26 mouse cellular contexts compared by ENCODE assay signal in genomic region chr6:38950838-38951237, GRCm38 (mm10).
DNase-seq lines count a peak whose midpoint lies in the region; ATAC-seq and TF ChIP-seq lines count a peak whose summit lies in the region.
"Had no signal": no experiment of that assay in that cellular context is flagged by ENCODE, and none has a peak within 500 bp of the region (broad histone marks: within the 10 kb centered on the region; RNA-seq: fewer than 3 reads in every experiment).

No protein-coding gene starts in this region.

- no peak for DNase-seq in kidney, postnatal 0 days (ENCODE audit: low spot score)
- no peak for DNase-seq in kidney, adult 9 months
- DNase-seq in lung, adult 2 months: no peak
- DNase-seq in lung, postnatal 10 days: peak; percentile 31
- no peak for DNase-seq in ovary, postnatal 14 days (ENCODE audit: low spot score)
- DNase-seq: adrenal gland, adult 2 months; adrenal gland, postnatal 36 days; cerebellum, adult 2 months; cerebellum, postnatal 14 days; gastrocnemius, postnatal 14 days; heart, postnatal 36 days; layer of hippocampus, adult 9-11 months; retina, postnatal 1 day; right cerebral cortex, postnatal 14 days; thymus, postnatal 4 days had no signal

- H3K9me3 ChIP-seq in kidney, postnatal 0 days (replicated peaks; ENCODE audit: low read length): no peaks in the 10 kb centered on the region
- H3K9me3 ChIP-seq in lung, embryonic 16.5 days (ENCODE audit: control insufficient read depth, low read length): no peaks in the 10 kb centered on the region
- H3K9me3 ChIP-seq in hindbrain, embryonic 12.5 days (replicated peaks): no peaks in the 10 kb centered on the region
- H3K9me3 ChIP-seq: embryonic facial prominence, embryonic 10.5 days; embryonic facial prominence, embryonic 15.5 days; hindbrain, embryonic 13.5 days; midbrain, embryonic 13.5 days had no signal

- H3K27me3 ChIP-seq in kidney, postnatal 0 days (ENCODE audit: insufficient read depth, low read length): no peaks in the 10 kb centered on the region
- H3K27me3 ChIP-seq in lung, embryonic 16.5 days (ENCODE audit: control insufficient read depth, insufficient read depth, low read depth, low read length): no peaks in the 10 kb centered on the region
- no peaks in the 10 kb centered on the region for H3K27me3 ChIP-seq in hindbrain, embryonic 12.5 days
- H3K27me3 ChIP-seq: embryonic facial prominence, embryonic 15.5 days; hindbrain, embryonic 13.5 days; midbrain, embryonic 13.5 days had no signal

- no peak overlapping the region for H3K4me2 ChIP-seq in kidney, postnatal 0 days (ENCODE audit: low read length)
- H3K4me2 ChIP-seq in lung, embryonic 16.5 days (ENCODE audit: low read depth, low read length): no peak overlapping the region
- no peak overlapping the region for H3K4me2 ChIP-seq in hindbrain, embryonic 12.5 days (replicated peaks)
- H3K4me2 ChIP-seq: embryonic facial prominence, embryonic 15.5 days; heart, embryonic 11.5 days; hindbrain, embryonic 13.5 days; midbrain, embryonic 13.5 days had no signal

- no peak for ATAC-seq in kidney, postnatal 0 days (replicated peaks; ENCODE audit: low FRiP score, low read depth)
- peak; percentile 60 for ATAC-seq in lung, embryonic 16.5 days (ENCODE audit: low read depth)
- no peak for ATAC-seq in hindbrain, embryonic 12.5 days (ENCODE audit: low FRiP score)
- ATAC-seq: activated CD4-positive, CD25-positive, alpha-beta regulatory T cell, adult 4 months; CD4-positive, CD25-positive, alpha-beta regulatory T cell, adult 4 months; forebrain, embryonic 14.5 days; midbrain, embryonic 13.5 days had no signal

- no peaks in the 10 kb centered on the region for H3K4me1 ChIP-seq in kidney, postnatal 0 days (replicated peaks; ENCODE audit: insufficient read depth, low read length)
- peaks cover 19% of the 10 kb centered on the region for H3K4me1 ChIP-seq in lung, embryonic 16.5 days (replicated peaks; ENCODE audit: control insufficient read depth, insufficient read depth, low read length)
- peaks cover 11% of the 10 kb centered on the region for H3K4me1 ChIP-seq in lung, adult 2 months (ENCODE audit: control insufficient read depth, insufficient read depth, low read length)
- peaks cover 31% of the 10 kb centered on the region for H3K4me1 ChIP-seq in bone marrow macrophage, adult 2 months (ENCODE audit: control insufficient read depth, insufficient read depth, low read length)
- H3K4me1 ChIP-seq in hindbrain, embryonic 12.5 days: no peaks in the 10 kb centered on the region
- H3K4me1 ChIP-seq: embryonic facial prominence, embryonic 10.5 days; embryonic facial prominence, embryonic 15.5 days; hindbrain, embryonic 13.5 days; midbrain, embryonic 13.5 days had no signal

- H3K4me3 ChIP-seq in kidney, postnatal 0 days (replicated peaks; ENCODE audit: low read depth, low read length): no peak overlapping the region
- H3K4me3 ChIP-seq in lung, embryonic 16.5 days (ENCODE audit: low read length): no peak overlapping the region
- no peak overlapping the region for H3K4me3 ChIP-seq in lung, adult 2 months (replicated peaks; ENCODE audit: extremely low read depth, low read depth, low read length)
- H3K4me3 ChIP-seq in bone marrow macrophage, adult 2 months (ENCODE audit: insufficient read depth, low read length): no peak overlapping the region
- H3K4me3 ChIP-seq in hindbrain, embryonic 12.5 days: no peak overlapping the region
- H3K4me3 ChIP-seq: embryonic facial prominence, embryonic 10.5 days; embryonic facial prominence, embryonic 15.5 days; hindbrain, embryonic 13.5 days; midbrain, embryonic 13.5 days had no signal

- H3K36me3 ChIP-seq in kidney, postnatal 0 days (ENCODE audit: insufficient read depth, low read length): no peaks in the 10 kb centered on the region
- no peaks in the 10 kb centered on the region for H3K36me3 ChIP-seq in lung, embryonic 16.5 days (ENCODE audit: control insufficient read depth, insufficient read depth, low read length)
- H3K36me3 ChIP-seq in hindbrain, embryonic 12.5 days: no peaks in the 10 kb centered on the region
- H3K36me3 ChIP-seq: embryonic facial prominence, embryonic 10.5 days; embryonic facial prominence, embryonic 15.5 days; hindbrain, embryonic 13.5 days; midbrain, embryonic 13.5 days had no signal

- no peak overlapping the region for H3K9ac ChIP-seq in kidney, postnatal 0 days (ENCODE audit: low read depth, low read length)
- H3K9ac ChIP-seq in lung, embryonic 16.5 days (ENCODE audit: low read length): no peak overlapping the region
- no peak overlapping the region for H3K9ac ChIP-seq in hindbrain, embryonic 12.5 days
- H3K9ac ChIP-seq: embryonic facial prominence, embryonic 15.5 days; hindbrain, embryonic 13.5 days; midbrain, embryonic 13.5 days had no signal

- WGBS in kidney, postnatal 0 days: 68% methylated on average over 3 of the region's 3 CpGs
- 40% methylated on average over 3 of the region's 3 CpGs for WGBS in lung, embryonic 16.5 days
- WGBS in lung, adult 2 months: 36% methylated on average over 3 of the region's 3 CpGs
- WGBS in hindbrain, embryonic 12.5 days: 63% methylated on average over 3 of the region's 3 CpGs

- TF ChIP-seq POLR2A in lung, adult 2 months (IDR thresholded peaks at IDR 0.05; ENCODE audit: borderline replicate concordance, extremely low read depth, low read depth, low read length): no peak
- no peak for TF ChIP-seq POLR2A in bone marrow macrophage, adult 2 months (IDR thresholded peaks at IDR 0.05; ENCODE audit: borderline replicate concordance, low read depth, low read length)

- H3K27ac ChIP-seq in kidney, postnatal 0 days: peak overlapping the region; percentile 27; the same call in 1 of the 2 replicates
- H3K27ac ChIP-seq in lung, embryonic 16.5 days (ENCODE audit: low read length): no peak overlapping the region
- H3K27ac ChIP-seq in bone marrow macrophage, adult 2 months (ENCODE audit: insufficient read depth, low read depth, low read length): peak overlapping the region; percentile 36
- H3K27ac ChIP-seq in hindbrain, embryonic 12.5 days: no peak overlapping the region
- H3K27ac ChIP-seq: embryonic facial prominence, embryonic 10.5 days; embryonic facial prominence, embryonic 15.5 days; hindbrain, embryonic 13.5 days; midbrain, embryonic 13.5 days had no signal

- TF ChIP-seq CTCF in kidney, postnatal 0 days (IDR thresholded peaks at IDR 0.05; ENCODE audit: low read depth): no peak
- TF ChIP-seq CTCF in lung, adult 2 months (IDR thresholded peaks at IDR 0.05; ENCODE audit: insufficient read depth, low read length): no peak
- TF ChIP-seq CTCF in bone marrow macrophage, adult 2 months (IDR thresholded peaks at IDR 0.05; ENCODE audit: low read depth, low read length): no peak

Comparison
In these comparisons a context has a peak if more than half of its experiments do, and no peak if none do; other contexts are left out.
1. H3K27ac ChIP-seq: peak in kidney, postnatal 0 days (single experiment) and bone marrow macrophage, adult 2 months (single experiment); none in lung, embryonic 16.5 days (single experiment) and hindbrain, embryonic 12.5 days (single experiment).